Mouse (Mus musculus): ENCODE data around the gene Ccpg1.

Gene Ccpg1

DNA sequence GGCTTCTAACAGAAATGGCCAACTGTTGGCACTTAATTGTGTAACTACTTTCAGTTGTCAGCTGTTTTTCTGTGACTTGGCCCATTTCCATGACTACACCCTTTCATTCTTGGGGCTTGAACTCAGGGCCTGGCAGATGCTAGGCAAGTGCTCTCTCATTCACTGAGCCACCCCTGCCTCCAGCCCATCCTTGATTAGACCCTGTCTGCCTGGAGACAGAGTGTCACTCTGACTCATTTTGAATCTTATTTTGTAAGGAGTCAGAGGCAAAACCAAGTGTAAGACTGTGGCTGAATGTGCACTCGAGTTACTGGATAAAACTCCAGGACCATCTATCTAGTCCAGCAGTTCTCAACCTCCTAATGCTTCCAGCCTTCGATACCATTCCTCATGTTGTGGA, 62.7 kb downstream of the Ccpg1 start:
- DNase-seq (ENCODE audit: low spot score): no peak

DNA sequence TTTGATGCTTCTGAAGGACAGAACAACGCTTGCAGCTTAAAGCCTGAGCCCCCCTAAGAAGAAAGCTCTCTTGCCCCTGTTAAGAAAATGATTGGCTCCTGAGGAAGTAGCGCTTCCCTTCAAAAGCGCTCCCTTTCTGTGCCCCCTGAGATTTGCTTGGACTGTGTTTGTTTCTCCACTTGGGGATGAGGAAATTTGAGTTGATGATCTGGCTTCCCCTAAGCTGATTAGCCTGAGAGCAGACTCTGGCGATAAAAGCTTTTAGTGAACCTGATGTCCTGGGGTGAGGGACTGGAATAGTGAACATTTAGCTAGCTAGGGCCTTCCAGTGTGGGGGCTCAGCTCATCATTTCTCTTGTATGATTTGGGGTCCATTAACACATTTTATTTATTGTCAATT, 63.7 kb downstream of the Ccpg1 start:
- no peak for DNase-seq (ENCODE audit: low spot score)

DNA sequence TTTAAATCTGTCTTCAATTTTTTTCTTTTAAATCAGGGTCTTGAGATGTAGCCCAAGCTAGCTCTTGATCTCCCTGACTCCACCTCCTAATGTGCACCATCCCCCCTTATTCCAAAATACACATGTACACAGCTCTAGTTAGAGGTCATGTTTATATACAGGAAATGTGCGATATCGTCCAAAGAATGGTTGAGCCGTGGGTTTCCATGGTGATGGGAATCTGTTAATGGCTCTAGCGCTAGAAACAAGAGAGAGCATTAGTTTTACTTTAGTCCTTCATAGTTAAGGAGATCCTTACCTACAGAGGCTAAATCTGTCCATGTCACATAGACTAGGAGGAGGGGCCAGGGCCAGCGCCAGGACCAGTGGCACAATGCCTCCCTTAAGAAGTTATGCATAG, 64.6 kb downstream of the Ccpg1 start:
- DNase-seq (ENCODE audit: low spot score): no peak

DNA sequence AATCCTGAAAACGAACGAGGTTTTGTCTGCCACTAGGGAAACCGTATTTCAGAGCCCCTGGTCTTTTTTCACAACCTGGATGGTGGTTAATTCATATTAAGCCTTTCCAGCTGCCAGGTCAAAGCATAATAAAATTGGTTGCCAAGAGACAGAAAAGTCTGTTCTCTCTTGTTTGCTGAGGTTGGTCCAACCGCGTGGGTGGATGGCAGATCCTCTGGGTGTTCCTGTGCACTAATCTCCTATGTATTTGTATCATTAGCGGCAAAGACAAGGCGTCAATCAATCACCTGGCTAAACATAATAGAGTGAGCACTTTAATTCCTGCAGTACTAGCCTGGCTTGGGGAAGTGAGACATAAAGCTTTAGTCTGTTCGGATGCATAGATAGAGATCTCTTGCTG, 65.4 kb downstream of the Ccpg1 start:
- peak; percentile 43 for DNase-seq (ENCODE audit: low spot score)

DNA sequence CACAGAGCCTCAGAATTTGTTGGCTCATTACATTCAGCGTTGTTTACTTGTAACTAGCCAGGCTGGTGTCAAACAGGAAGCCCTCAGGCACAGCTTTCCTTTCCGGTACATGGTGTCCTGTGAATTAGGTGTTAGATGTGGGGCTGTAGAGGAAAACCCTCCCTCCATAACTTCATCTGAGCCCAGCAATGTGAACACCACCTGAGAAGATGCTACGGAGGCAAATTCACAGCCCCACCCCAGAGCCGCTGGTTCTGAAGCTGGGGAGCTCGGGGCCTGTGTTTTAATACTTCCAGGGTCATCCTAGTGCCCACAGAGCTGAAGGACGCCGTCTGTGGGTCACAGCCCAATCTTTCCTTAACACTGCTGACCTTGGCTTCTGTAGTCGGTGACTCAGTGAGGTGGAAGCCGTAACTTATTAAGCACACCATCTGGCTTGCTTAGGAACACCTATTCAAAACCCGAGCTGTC, 70.2 kb downstream of the Ccpg1 start:
- no peak for DNase-seq (ENCODE audit: low spot score)

DNA sequence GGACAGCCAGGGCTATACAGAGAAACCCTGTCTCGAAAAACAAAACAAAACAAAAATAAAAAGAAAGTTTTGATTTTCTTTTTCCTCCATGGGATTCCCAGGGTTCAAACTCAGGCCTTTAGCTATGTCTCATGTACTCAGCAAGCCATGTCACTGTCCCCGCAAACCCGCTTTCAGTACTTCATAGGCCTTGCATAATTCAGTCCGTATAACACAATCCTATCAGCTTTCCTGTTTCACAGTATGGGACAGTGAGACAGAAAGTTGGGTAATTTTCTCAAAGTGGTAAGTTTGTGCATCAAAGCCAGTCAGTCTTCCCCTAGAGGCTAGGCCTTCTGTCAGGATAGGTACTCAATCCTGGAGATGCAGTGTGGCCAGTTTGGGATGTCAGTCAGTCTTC, 74.0 kb downstream of the Ccpg1 start:
- no peak for DNase-seq (ENCODE audit: low spot score)

DNA sequence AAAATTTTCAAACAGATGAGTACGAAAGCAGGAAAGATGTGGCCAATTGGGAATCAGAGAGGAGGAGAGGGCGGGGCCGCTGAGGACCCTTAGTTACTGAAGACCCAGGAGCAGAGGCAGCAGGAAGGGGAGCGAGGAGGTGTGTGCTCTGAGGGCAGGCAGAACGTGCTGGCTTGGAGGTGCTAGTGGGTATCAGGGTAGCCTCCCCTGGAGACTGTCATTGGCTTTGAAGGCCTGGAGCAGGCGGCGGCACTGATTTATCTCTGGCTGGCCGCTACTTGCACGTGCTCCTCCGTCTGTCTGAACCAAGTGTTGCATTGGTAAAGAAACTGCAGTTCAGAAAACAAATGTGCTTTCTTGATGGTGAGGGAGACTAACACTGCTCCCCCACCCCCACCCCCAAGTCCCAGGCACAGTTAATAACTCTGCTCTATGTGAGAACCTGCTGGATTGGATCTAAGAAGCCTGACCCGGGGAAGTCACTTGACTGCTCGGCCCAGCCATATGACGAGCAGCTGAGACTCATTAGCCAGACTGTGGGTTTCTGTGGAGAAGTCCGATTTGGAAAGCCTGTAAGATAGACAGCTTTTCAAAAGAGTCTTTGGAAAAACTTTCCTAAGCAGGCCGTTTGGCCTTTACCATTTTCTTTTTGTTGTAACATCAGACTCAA, 78.5 kb downstream of the Ccpg1 start:
- no peak for DNase-seq (ENCODE audit: low spot score)
